Mouse (Mus musculus) ES-E14 (cell line): ENCODE results near the gene Mboat2. TPM values are rescaled to one million over a fixed set of nuclear protein-coding genes. Genes with fewer than 3 reads are reported as not detected.

Experiments used
- DNase-seq: peaks from one replicate; pipeline ENCODE4 v3.0.0-alpha.2; 2013; ENCODE audit warnings: low read depth, low spot score
- H3K27ac ChIP-seq: 2 replicates; pipeline ENCODE4 v1.5.1; 2012; ENCODE audit warnings: low read depth, mild to moderate bottlenecking, low read length, moderate library complexity, mixed read lengths; ENCODE audit not compliant: poor library complexity, insufficient read depth, severe bottlenecking
- H3K36me3 ChIP-seq: 2 replicates; pipeline ENCODE4 v1.6.1; 2012; ENCODE audit warnings: mild to moderate bottlenecking, low read length, moderate library complexity, mixed read lengths; ENCODE audit not compliant: control insufficient read depth, poor library complexity, insufficient read depth, severe bottlenecking
- H3K4me1 ChIP-seq, 2 experiments: fragments of 150-350 bp in 1 of 2; sonication (generic) in 1 of 2; 2 replicates each; pipeline ENCODE4 v1.6.1; 2012; ENCODE audit warnings: low read length in 2 of 2, mild to moderate bottlenecking in 1 of 2, mixed read lengths in 1 of 2; ENCODE audit not compliant: control insufficient read depth in 2 of 2, insufficient read depth in 2 of 2, poor library complexity in 1 of 2
- H3K4me3 ChIP-seq, 2 experiments: fragments of 150-350 bp in 1 of 2; sonication (generic) in 1 of 2; 2 replicates each; pipeline ENCODE4 v1.5.1; 2012; ENCODE audit warnings: low read length in 2 of 2, low read depth in 1 of 2, mild to moderate bottlenecking in 1 of 2, mixed read lengths in 1 of 2; ENCODE audit not compliant: insufficient read depth in 1 of 2, poor library complexity in 1 of 2, severe bottlenecking in 1 of 2
- H3K9ac ChIP-seq: 2 replicates; pipeline ENCODE4 v1.6.1; 2012; ENCODE audit warnings: low read depth, mild to moderate bottlenecking, low read length, mixed read lengths; ENCODE audit not compliant: poor library complexity, insufficient read depth, severe bottlenecking
- H3K9me3 ChIP-seq: fragments of 150-350 bp; sonication (generic); 2 replicates; pipeline ENCODE4 v1.6.1; 2012; ENCODE audit warnings: low read depth, mild to moderate bottlenecking, low read length; ENCODE audit not compliant: control insufficient read depth, insufficient read depth
- CHD2 ChIP-seq: IDR thresholded peaks from 2 replicates; pipeline ENCODE4 v1.6.1; 2014; ENCODE audit warnings: mild to moderate bottlenecking, low read depth, low read length, inconsistent platforms
- HCFC1 ChIP-seq: IDR thresholded peaks from 2 replicates; pipeline ENCODE4 v1.6.1; 2012; ENCODE audit warnings: low read length, inconsistent platforms, borderline replicate concordance; ENCODE audit not compliant: insufficient read depth
- MAFK ChIP-seq: IDR thresholded peaks from 2 replicates; pipeline ENCODE4 v1.6.1; 2014; ENCODE audit warnings: mild to moderate bottlenecking, low read depth, low read length, inconsistent platforms; ENCODE audit not compliant: insufficient read depth
- ZC3H11A ChIP-seq: IDR thresholded peaks from 2 replicates; pipeline ENCODE4 v1.6.1; 2012; ENCODE audit warnings: low read depth, mild to moderate bottlenecking, inconsistent platforms, low read length, borderline replicate concordance
- ZNF384 ChIP-seq: IDR thresholded peaks from 2 replicates; pipeline ENCODE4 v1.6.1; 2012; ENCODE audit warnings: low read depth, low read length, inconsistent platforms
- in situ Hi-C, 2 experiments: fragments of 600-800 bp; cut with MboI; formaldehyde crosslinking; loops; one replicate each; pipeline ENCODE4 v1.15.1; 2025; ENCODE audit warnings: low sequenced_read_pairs in 2 of 2, inconsistent platforms in 1 of 2; ENCODE audit not compliant: unreplicated experiment in 2 of 2
- total RNA-seq: library from RNA; depleted of rRNA; stranded (reverse); fragments of 300-350 nt; gene quantifications from 2 replicates; pipeline ENCODE4 v1.2.3, GENCODE M21; 2012

Gene Mboat2
- total RNA-seq, 1 experiment = 16.0 TPM

DNA sequence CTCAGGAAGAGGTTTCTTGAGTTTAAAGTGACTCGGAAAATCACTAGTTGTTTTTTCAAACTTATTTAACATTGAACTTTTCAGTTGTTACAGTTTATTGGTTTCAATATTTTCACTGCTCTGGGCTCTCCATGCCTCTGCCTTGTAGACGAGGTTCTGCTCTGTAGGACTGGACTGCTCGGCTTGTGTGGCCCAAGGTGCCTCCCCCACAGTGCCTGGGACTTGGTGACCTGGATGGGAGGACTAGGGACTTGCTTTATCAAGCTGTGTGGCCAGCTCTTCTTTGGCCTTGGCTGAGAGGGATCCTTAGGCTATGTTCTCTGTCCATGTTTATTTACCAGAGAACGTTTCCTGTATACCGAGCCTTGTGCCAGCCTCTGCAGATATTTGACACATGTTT lies 17.4 kb downstream of the Mboat2 start:
- Histone ChIP-seq H3K4me3 (no peak overlapping the region), H3K9ac (no peak overlapping the region), H3K36me3 (no peaks in the 10 kb centered on the region), H3K4me1 (peaks cover 12 to 13% of the 10 kb centered on the region in 2 experiments), H3K9me3 (no peaks in the 10 kb centered on the region), H3K27ac (no peak overlapping the region)
- in situ Hi-C loops = no loop called here
- TF ChIP-seq CHD2 (no peak), HCFC1 (no peak), ZC3H11A (no peak)
- no peak for DNase-seq

DNA sequence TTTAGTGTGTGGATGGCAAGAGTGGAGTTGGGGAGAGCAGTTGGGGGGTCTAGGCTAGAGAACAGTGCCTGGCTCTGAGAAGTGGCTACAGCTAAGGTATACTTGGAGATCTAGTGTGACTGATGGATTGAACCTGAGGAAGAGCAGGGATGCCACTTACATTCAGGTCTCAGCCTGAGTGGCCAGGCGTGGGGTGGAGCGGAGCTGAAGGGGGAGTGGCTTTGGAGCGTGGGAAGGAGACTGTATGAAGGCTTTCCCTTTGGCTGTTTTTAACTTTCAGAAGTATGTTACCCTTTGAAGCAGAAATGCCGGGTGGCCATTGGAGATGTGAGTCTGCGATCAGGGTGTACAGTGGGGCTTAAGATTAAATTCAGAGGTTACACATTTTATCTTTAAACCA lies 26.7 kb downstream of the Mboat2 start:
- Histone ChIP-seq H3K9me3 (no peaks in the 10 kb centered on the region), H3K9ac (no peak overlapping the region), H3K36me3 (no peaks in the 10 kb centered on the region), H3K27ac (no peak overlapping the region), H3K4me3 (no peak overlapping the region), H3K4me1 (peaks cover 0 to 2% of the 10 kb centered on the region in 2 experiments; a peak in 1 of 4 replicates)
- no peak for TF ChIP-seq HCFC1
- TF ChIP-seq ZNF384 = no peak
- TF ChIP-seq MAFK = no peak
- no peak for TF ChIP-seq ZC3H11A
- TF ChIP-seq CHD2 = no peak
- in situ Hi-C loops = no loop called here
- DNase-seq = no peak

DNA sequence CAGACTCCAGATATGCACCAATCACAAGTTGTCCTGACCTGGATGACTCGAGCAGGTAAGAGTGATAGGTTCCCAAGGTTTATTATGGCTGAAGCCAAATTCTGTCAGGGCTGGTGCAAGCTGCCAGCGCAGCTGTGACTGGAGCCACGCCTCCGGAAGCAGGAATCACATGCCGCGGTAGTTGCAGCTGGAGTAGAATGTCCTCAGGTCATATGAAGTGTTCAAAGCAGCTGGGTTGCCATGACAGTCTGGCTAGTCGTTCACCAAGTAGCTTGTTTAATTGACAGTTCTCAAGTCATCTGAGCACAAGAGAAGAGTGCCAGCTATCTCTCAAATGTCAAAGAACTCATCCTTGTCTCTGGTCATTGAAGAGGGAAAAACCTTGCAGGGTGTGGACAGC lies 28.7 kb downstream of the Mboat2 start:
- in situ Hi-C loops = no loop called here
- TF ChIP-seq HCFC1 (no peak), ZNF384 (no peak), MAFK (no peak), CHD2 (no peak), ZC3H11A (no peak)

DNA sequence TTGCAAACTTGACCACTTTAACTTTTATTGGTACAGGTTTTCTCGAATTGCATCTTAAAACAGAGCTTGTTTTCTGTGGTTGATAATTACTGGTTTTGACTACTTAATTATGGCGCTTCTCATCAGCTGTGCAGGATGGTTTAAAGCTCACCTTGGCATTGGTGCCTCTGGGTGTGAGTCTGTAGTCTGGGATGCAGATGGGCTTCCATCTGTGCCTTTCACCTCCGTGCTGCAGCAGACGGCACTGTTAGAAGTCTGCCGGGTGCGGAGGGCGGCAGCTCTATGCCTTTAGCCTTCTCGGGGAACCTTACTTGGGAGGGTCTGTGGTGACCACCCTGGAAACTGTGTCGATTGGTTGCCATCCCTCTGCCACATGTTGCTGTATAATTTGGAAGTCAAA lies 29.8 kb downstream of the Mboat2 start:
- Histone ChIP-seq H3K4me3 (no peak overlapping the region), H3K27ac (no peak overlapping the region), H3K9me3 (no peaks in the 10 kb centered on the region), H3K4me1 (peaks cover 0 to 2% of the 10 kb centered on the region in 2 experiments; a peak in 1 of 4 replicates), H3K9ac (no peak overlapping the region), H3K36me3 (no peaks in the 10 kb centered on the region)
- no peak for TF ChIP-seq MAFK
- no peak for TF ChIP-seq ZNF384
- TF ChIP-seq HCFC1 = no peak
- no peak for TF ChIP-seq ZC3H11A
- no peak for TF ChIP-seq CHD2
- no peak for DNase-seq
- in situ Hi-C loops = no loop called here

More for the DNA sequence above, 28.7 kb downstream of the Mboat2 start:
- no peaks in the 10 kb centered on the region for H3K9me3 ChIP-seq
- peaks cover 0 to 2% of the 10 kb centered on the region in 2 experiments; a peak in 1 of 4 replicates for H3K4me1 ChIP-seq
- DNase-seq = no peak
- H3K9ac ChIP-seq = no peak overlapping the region
- H3K36me3 ChIP-seq = no peaks in the 10 kb centered on the region
- no peak overlapping the region for H3K4me3 ChIP-seq
- no peak overlapping the region for H3K27ac ChIP-seq

DNA sequence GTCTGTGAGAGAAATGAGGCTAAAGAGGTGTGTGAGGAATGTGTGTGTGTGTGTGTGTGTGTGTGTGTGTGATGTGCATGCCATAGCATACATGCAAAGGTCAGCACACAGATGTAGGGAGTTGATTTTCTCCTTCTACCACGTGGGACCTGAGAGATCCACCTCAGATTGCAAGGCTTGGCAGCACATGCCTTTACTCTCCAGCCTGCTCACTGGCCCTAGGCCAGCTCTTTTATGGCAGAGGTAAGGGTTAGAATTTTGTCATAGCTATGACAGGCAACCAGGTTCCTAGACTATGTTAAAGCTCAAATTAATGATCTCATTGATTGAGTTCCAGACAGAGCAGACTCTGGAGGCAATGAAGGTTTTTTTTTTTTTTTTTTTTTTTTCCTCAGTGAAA lies 33.1 kb downstream of the Mboat2 start:
- no peak for DNase-seq
- Histone ChIP-seq H3K36me3 (no peaks in the 10 kb centered on the region), H3K27ac (no peak overlapping the region), H3K9me3 (no peaks in the 10 kb centered on the region), H3K4me3 (no peak overlapping the region), H3K4me1 (peaks cover 0 to 4% of the 10 kb centered on the region in 2 experiments; a peak in 1 of 4 replicates), H3K9ac (no peak overlapping the region)
- TF ChIP-seq ZNF384 = no peak
- no peak for TF ChIP-seq ZC3H11A
- no peak for TF ChIP-seq HCFC1
- in situ Hi-C loops = no loop called here
